Mouse (Mus musculus) ovary, adult 2 months (tissue): Measurements from ENCODE around the gene Ociad2. TPM values are rescaled to one million over a fixed set of nuclear protein-coding genes. Genes with fewer than 3 reads are reported as not detected.

Experiments
- polyA plus RNA-seq: library from polyadenylated mRNA; depleted of rRNA; stranded (reverse); fragments of >200 nt; gene quantifications from 2 replicates; pipeline ENCODE4 v1.2.3, GENCODE M21; 2012; rRNA removed

Ociad2 gene
- polyA plus RNA-seq, result 0.69 and 1.1 TPM in 2 replicates

DNA sequence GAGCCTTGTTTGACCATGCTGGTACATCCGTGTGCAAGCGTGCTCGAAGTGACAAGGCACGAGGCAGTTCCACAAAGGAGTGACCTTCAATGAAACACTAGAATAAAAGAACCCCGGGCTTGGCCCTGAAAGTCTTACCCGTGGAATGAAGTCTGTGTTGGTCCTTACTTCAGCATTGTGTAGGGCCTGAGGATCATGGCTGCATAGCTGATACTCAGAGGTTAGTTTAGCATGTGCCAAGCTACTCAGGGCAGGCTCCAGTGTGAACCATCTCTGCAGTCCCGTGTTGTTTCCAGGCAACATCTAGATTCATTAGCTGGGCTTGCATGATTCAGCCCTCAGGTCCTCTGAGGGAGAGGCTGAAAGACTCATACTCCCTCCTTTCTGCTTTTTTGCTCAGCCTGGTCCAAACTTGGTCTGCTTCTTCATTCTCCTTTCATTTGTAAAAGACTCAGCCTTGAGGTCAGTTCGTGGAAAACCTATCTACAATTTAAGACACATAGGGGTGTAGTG is at the start of gene Ociad2:
Gene Ociad2 (minus strand): TSS at position 306 of the 513 bp plus-strand sequence.

GRCm38 (mm10) chr5:73292502-73293457 is 48.0 kb downstream of the Ociad2 start, which contains the start of gene Ociad1:
Gene Ociad1 (plus strand): TSS chr5:73292784.

Other genes starting within 250 kb of the Ociad2 start
- gene Fryl, start 84.4 kb downstream of the Ociad2 start, polyA plus RNA-seq, result 54.0 and 72.8 TPM in 2 replicates
- 34.3 TPM in 2 replicates for gene Ociad1, start 48.2 kb downstream of the Ociad2 start, polyA plus RNA-seq
- 5.0 and 6.9 TPM in 2 replicates for gene Cwh43, start 65.0 kb upstream of the Ociad2 start, polyA plus RNA-seq
- gene Dcun1d4, start 140.0 kb upstream of the Ociad2 start, polyA plus RNA-seq, result 3.6 and 5.6 TPM in 2 replicates